Mouse (Mus musculus) neutrophil, adult 83 days (primary cell): ENCODE measurements around the gene Cd180. TPM values are rescaled to one million over a fixed set of nuclear protein-coding genes. Genes with fewer than 3 reads are reported as not detected.

Experiments used
- total RNA-seq, 2 experiments: library from RNA; stranded (reverse); gene quantifications; one replicate each; pipeline ENCODE4 v1.2.4; 2023

Cd180 gene
- 10 to 100 TPM; 39.1 to 41.7 TPM for total RNA-seq

DNA sequence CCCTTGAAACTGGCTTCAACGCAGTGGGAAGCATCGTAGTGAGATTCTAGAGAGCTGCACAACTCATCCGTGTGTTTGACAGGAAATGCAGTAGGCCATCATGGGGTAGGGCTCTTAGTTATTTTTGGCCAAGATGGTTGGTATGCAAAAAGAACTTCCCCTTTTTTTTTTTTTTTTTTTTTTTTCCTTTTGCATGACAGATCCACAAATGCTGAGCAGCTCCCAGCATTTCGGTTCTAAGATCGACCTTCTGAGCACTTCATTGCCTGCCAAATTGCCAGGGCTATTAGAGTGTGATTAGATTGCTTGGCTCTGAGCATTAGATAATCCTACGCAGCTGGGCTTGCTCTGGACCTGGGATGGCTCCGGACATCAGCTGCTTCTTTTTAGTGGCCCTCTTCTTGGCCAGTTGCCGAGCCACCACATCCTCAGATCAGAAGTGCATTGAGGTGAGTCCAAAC is at the start of gene Cd180:
Gene Cd180, plus strand, starts transcription at position 218 of the 461 bp plus-strand sequence.

